Mouse (Mus musculus) heart, postnatal 0 days (tissue): ENCODE results near the gene Vangl1. TPM values are rescaled to one million over a fixed set of nuclear protein-coding genes. Genes with fewer than 3 reads are reported as not detected.

Experiments
- ATAC-seq: fragments of 200-750 bp; cut with Nextera tagmentation; 2 replicates; pipeline ENCODE4 v1.8.0; 2017; ENCODE audit warnings: low read depth, moderate number of reproducible peaks, moderate library complexity; ENCODE audit not compliant: insufficient read depth
- DNase-seq: peaks from one replicate; pipeline ENCODE4 v3.0.0-alpha.2; 2016; ENCODE audit warnings: low spot score
- H3K27ac ChIP-seq: fragments of 300-500 bp; sonication (generic); 2 replicates; pipeline ENCODE4 v1.5.1; 2014; ENCODE audit warnings: low read depth, mild to moderate bottlenecking
- H3K27me3 ChIP-seq: fragments of 300-500 bp; sonication (generic); 2 replicates; pipeline ENCODE4 v1.6.1; 2014; ENCODE audit warnings: low read length, mixed read lengths; ENCODE audit not compliant: control insufficient read depth, insufficient read depth
- H3K36me3 ChIP-seq: fragments of 300-500 bp; sonication (generic); replicated peaks from 2 replicates; pipeline ENCODE4 v1.6.1; 2014; ENCODE audit warnings: low read length, mixed read lengths; ENCODE audit not compliant: control insufficient read depth, insufficient read depth
- H3K4me1 ChIP-seq: fragments of 300-500 bp; sonication (generic); 2 replicates; pipeline ENCODE4 v1.6.1; 2014; ENCODE audit warnings: antibody characterized with exemption; ENCODE audit not compliant: control insufficient read depth, insufficient read depth
- H3K4me2 ChIP-seq: fragments of 300-500 bp; sonication (generic); 2 replicates; pipeline ENCODE4 v1.6.1; 2014; ENCODE audit warnings: low read depth, mild to moderate bottlenecking, low read length, moderate library complexity
- H3K4me3 ChIP-seq: fragments of 300-500 bp; sonication (generic); 2 replicates; pipeline ENCODE4 v1.5.1; 2014; ENCODE audit warnings: low read depth, low read length
- H3K9ac ChIP-seq: fragments of 300-500 bp; sonication (generic); replicated peaks from 2 replicates; pipeline ENCODE4 v1.6.1; 2014; ENCODE audit warnings: low read depth, low read length, mixed read lengths
- H3K9me3 ChIP-seq: fragments of 300-500 bp; sonication (generic); replicated peaks from 2 replicates; pipeline ENCODE4 v1.6.1; 2016; ENCODE audit warnings: low read length; ENCODE audit not compliant: control insufficient read depth
- CTCF ChIP-seq: IDR thresholded peaks from 2 replicates; pipeline ENCODE4 v1.5.1; 2016; ENCODE audit warnings: antibody characterized with exemption, control low read depth, low read depth
- EP300 ChIP-seq: IDR thresholded peaks from 2 replicates; pipeline ENCODE4 v1.6.1; 2016; ENCODE audit warnings: antibody characterized with exemption, low read depth
- WGBS: fragments of 180-500 bp; shearing (Covaris S2); extraction: QIAGEN DNeasy Blood & Tissue Kit; methylation state at CpG from one replicate; pipeline ENCODE4 v1.1.7; 2014; 5-methylcytosine and 5-hydroxymethylcytosine counted together
- polyA plus RNA-seq: library from polyadenylated mRNA; unstranded; fragments of >200 nt; fragmentation: Nextera tagmentation; extraction: Ambion mirVana; gene quantifications from 2 replicates; pipeline ENCODE4 v1.2.1, GENCODE M21; 2015
- total RNA-seq: library from RNA; depleted of rRNA; stranded (reverse); fragments of >200 nt; gene quantifications from 2 replicates; pipeline ENCODE4 v1.2.3, GENCODE M21; 2014; ENCODE audit warnings: low replicate concordance

Vangl1 gene
- total and polyA plus RNA-seq, 2 experiments from 2014 or later: 12.4 to 37.5 TPM

- Histone ChIP-seq H3K4me1 (peaks cover 49% of the 10 kb centered on the region), H3K4me2 (no peak overlapping the region)
- TF ChIP-seq CTCF: no peak
Observed at GRCm38 (mm10) chr3:102197746-102198145, 6.7 kb downstream of the Vangl1 start.

GRCm38 (mm10) chr3:102197152-102197551 lies 7.3 kb downstream of the Vangl1 start:
- H3K4me2 ChIP-seq: no peak overlapping the region
- peaks cover 54% of the 10 kb centered on the region for H3K4me1 ChIP-seq
- H3K36me3 ChIP-seq: peaks cover 12% of the 10 kb centered on the region
- no peaks in the 10 kb centered on the region for H3K27me3 ChIP-seq
- DNase-seq: no peak
- TF ChIP-seq EP300 (no peak), CTCF (no peak)
- H3K9me3 ChIP-seq: no peaks in the 10 kb centered on the region
- H3K27ac ChIP-seq: no peak overlapping the region
- 70% methylated on average over 5 of the region's 5 CpGs for WGBS
- H3K4me3 ChIP-seq: no peak overlapping the region
- no peak for ATAC-seq
- H3K9ac ChIP-seq: no peak overlapping the region

More at GRCm38 (mm10) chr3:102197746-102198145, 6.7 kb downstream of the Vangl1 start:
- Histone ChIP-seq H3K4me3 (no peak overlapping the region), H3K9ac (no peak overlapping the region), H3K9me3 (no peaks in the 10 kb centered on the region), H3K36me3 (peaks cover 12% of the 10 kb centered on the region), H3K27me3 (no peaks in the 10 kb centered on the region), H3K27ac (no peak overlapping the region)
- ATAC-seq: no peak
- 17% methylated on average over 5 of the region's 5 CpGs for WGBS
- no peak for DNase-seq

GRCm38 (mm10) chr3:102196166-102196565 lies 8.3 kb downstream of the Vangl1 start:
- Histone ChIP-seq H3K27ac (no peak overlapping the region), H3K4me3 (no peak overlapping the region)

GRCm38 (mm10) chr3:102195762-102196161 lies 8.7 kb downstream of the Vangl1 start:
- DNase-seq (no peak), ATAC-seq (no peak)
- H3K27me3 ChIP-seq: no peaks in the 10 kb centered on the region
- H3K36me3 ChIP-seq: peaks cover 12% of the 10 kb centered on the region
- no peaks in the 10 kb centered on the region for H3K9me3 ChIP-seq
- WGBS: 51% methylated on average over 2 of the region's 2 CpGs
- no peak for TF ChIP-seq EP300
- TF ChIP-seq CTCF: no peak
- H3K9ac ChIP-seq: no peak overlapping the region
- no peak overlapping the region for H3K27ac ChIP-seq
- no peak overlapping the region for H3K4me3 ChIP-seq
- no peak overlapping the region for H3K4me2 ChIP-seq
- H3K4me1 ChIP-seq: peaks cover 64% of the 10 kb centered on the region

More at GRCm38 (mm10) chr3:102196166-102196565, 8.3 kb downstream of the Vangl1 start:
- H3K27me3 ChIP-seq: no peaks in the 10 kb centered on the region
- H3K9me3 ChIP-seq: no peaks in the 10 kb centered on the region
- no peak for ATAC-seq
- no peak overlapping the region for H3K9ac ChIP-seq
- TF ChIP-seq CTCF: no peak
- TF ChIP-seq EP300: no peak
- peaks cover 64% of the 10 kb centered on the region for H3K4me1 ChIP-seq
- DNase-seq: no peak
- no peak overlapping the region for H3K4me2 ChIP-seq
- H3K36me3 ChIP-seq: peaks cover 12% of the 10 kb centered on the region
- 89% methylated on average over 9 of the region's 9 CpGs for WGBS

- peaks cover 65% of the 10 kb centered on the region for H3K4me1 ChIP-seq
- no peaks in the 10 kb centered on the region for H3K9me3 ChIP-seq
- no peak for TF ChIP-seq CTCF
- no peak for TF ChIP-seq EP300
- ATAC-seq (no peak), DNase-seq (no peak)
- H3K4me3 ChIP-seq: no peak overlapping the region
- no peaks in the 10 kb centered on the region for H3K27me3 ChIP-seq
- H3K36me3 ChIP-seq: peaks cover 12% of the 10 kb centered on the region
- no peak overlapping the region for H3K9ac ChIP-seq
- WGBS: 42% methylated on average over 11 of the region's 11 CpGs
- peak overlapping the region; percentile 69 for H3K27ac ChIP-seq
- H3K4me2 ChIP-seq: peak overlapping the region; percentile 33
Observed at GRCm38 (mm10) chr3:102194291-102195051, 10.0 kb downstream of the Vangl1 start.
